Mouse (Mus musculus): ENCODE measurements at regions not wholly inside any gene's neighbourhood (a gene's known extent, or its start where the extent isn't known, plus 50 kb on each side); places are given as distances from the start of the nearest gene placed in this dataset.

DNA sequence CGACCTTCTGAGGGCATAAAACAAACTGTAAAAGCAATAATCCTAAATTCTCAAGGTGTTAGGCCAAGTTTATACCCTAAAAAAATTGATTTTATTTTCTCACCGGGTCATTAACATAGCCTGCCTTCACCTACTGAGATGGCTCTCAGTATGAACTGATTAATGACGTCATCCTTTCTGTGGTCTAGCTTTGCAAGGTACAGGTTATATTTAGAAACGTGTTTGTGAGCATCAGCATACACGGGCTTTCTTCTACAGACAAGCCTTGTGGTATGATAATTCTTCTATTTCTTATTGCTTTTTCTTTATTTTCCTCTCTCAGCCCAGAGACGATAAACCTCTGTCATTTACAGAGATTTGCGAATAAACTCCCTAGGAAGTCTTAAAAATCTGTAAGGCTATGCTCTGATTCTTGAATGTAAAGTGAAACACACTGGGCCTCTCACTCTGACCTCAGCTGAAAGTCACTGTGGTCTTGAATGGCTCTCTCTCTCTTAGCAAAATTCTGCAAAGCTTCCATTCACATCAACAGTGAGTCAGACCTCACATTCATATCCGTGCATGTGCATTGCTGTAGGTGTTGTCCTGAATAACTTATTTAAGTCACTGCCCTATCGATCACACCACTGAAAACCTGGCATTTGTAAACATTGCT, 534.3 kb downstream of the Epha4 start:
- TF ChIP-seq CTCF (IDR thresholded peaks at IDR 0.05; ENCODE audit: low read depth) = no peak
- TF ChIP-seq EP300 (optimal IDR thresholded peaks at IDR 0.05) = no peak

All from stomach, postnatal 0 days (tissue).